Mouse (Mus musculus): Measurements from ENCODE around the gene Sebox. TPM values are rescaled to one million over a fixed set of nuclear protein-coding genes. Genes with fewer than 3 reads are reported as not detected.

The Sebox gene
- total RNA-seq (2017), result 0.82 TPM in 1 of 2 replicates, not detected in the other

DNA sequence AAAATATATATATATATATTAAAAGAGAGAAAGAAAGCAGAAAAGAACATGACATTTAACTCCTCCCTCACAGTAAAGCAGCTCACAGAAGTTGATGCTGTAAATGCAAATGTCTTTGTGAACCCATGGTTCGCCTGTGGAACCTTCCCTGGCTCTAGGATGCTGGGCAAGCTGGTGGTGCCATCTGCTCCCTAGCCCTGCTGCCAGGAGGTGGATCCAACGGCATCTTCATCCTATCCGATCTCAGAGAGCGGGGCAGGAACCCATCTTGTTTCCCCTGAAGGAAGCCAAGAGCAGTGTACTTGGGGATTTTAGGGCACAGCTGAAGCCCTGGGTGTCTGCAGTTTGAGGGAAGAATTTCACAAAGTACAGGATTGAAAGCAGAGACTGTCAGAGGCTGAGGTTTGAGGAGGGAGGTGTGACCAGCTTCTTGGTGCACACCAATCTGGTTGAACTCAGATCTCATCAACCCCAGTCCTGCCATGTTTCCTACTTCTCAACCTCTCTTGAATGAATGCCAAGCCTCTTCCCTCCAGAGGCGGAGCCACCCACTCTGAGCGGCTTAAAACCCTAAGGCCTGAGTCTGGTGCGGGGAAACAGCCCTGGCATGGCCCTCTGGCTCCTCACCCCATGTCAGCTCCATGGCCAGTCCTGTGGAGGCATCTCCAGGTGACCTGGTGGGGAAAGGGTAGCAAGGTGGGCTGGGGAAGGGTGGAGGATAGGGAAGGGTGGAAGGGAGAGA is at the start of gene Sebox:
Gene Sebox, plus strand, starts transcription at position 539 of the 742 bp plus-strand sequence.
- no peak for ATAC-seq (replicated peaks; ENCODE audit: low read depth, poor library complexity, severe bottlenecking)

DNA sequence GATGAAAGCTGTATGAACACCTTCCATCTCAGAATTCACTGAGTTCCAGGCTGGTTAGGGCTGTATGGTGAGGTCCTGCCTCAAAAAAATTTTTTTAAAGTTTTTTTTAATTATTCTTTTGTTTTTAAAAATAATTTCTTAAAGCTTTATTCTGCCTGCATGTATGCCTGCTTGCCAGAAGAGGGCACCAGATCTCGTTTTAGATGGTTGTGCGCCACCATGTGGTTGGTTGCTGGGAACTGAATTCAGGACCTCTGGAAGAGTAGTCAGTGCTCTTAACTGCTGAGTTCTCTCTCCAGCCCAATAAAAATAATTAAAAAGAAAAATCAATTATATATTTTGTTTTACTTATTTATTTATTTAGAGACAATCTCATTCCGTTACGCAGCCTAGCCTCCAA is 49.6 kb upstream of the Sebox start:
- no peak for ATAC-seq (replicated peaks; ENCODE audit: low read depth, poor library complexity, severe bottlenecking)

DNA sequence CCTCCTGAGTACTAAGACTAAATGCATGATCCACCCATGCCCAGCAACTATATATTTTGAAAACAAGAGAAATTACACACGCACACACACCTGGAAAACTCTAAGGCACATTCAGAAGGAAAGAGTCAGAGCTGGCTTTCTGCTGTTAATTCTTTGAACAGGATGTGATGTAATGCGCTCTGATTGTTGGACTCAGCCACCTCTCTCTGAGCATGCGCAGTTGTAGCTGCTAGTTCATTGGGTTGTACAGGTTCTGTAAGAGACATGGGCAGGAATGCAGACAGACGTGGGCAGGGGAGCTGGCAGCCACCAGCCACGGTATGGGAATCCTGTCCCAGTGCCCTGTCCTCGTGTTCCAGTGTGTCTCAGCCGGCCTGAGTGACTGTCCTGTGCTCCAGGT is 49.0 kb upstream of the Sebox start:
- ATAC-seq (replicated peaks; ENCODE audit: low read depth, poor library complexity, severe bottlenecking), result no peak

GRCm38 (mm10) chr11:78455308-78455707 is 47.9 kb upstream of the Sebox start:
- peak; percentile 82 for ATAC-seq (replicated peaks; ENCODE audit: low read depth, poor library complexity, severe bottlenecking)

- 0 out of 2 replicates have a peak, but pooled peaks have one; percentile 57 for ATAC-seq (replicated peaks; ENCODE audit: low read depth, poor library complexity, severe bottlenecking)
Observed at GRCm38 (mm10) chr11:78458740-78459139, 44.5 kb upstream of the Sebox start.

GRCm38 (mm10) chr11:78461894-78462293 is 41.4 kb upstream of the Sebox start:
- no peak for ATAC-seq (replicated peaks; ENCODE audit: low read depth, poor library complexity, severe bottlenecking)

DNA sequence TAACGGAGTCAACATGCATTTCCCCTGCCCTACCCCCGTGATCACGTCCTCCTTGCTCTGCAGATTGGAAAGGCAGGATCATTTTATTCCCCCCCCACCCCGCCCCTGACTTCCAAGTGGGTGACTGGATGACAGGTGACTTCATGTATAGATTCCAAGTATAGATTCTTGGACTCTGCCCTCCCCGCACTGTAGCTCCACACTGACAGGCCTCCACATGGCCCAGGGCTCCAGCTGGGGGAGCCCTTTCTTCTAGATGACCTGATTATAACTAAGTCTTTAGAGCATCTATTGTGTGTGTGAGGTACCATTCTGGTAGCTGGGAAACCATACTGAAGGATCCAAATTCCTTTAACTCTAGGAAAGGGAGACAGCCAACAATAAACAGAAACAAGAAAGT is 40.6 kb upstream of the Sebox start:
- no peak for ATAC-seq (replicated peaks; ENCODE audit: low read depth, poor library complexity, severe bottlenecking)

GRCm38 (mm10) chr11:78463286-78464036 is 39.8 kb upstream of the Sebox start:
- ATAC-seq (replicated peaks; ENCODE audit: low read depth, poor library complexity, severe bottlenecking), result no peak

DNA sequence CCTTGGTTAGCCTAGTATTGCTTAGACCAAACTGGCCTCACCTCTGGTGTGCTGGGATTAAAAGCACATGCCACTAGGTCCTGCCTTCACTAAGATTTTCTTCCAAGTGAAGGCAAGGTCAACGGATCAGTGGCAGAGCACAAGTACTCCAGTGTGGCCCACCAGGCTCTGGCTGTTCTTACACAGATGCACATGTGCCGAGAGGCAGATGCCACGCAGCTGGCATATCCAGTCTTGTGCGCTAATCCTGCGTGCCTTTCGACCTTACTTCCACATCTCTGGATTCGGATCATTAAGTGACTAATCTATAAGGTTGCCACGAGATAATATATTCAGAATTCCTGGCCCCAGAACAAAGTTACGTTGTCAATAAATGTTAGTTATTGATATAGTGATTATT is 38.1 kb upstream of the Sebox start:
- no peak for ATAC-seq (replicated peaks; ENCODE audit: low read depth, poor library complexity, severe bottlenecking)

DNA sequence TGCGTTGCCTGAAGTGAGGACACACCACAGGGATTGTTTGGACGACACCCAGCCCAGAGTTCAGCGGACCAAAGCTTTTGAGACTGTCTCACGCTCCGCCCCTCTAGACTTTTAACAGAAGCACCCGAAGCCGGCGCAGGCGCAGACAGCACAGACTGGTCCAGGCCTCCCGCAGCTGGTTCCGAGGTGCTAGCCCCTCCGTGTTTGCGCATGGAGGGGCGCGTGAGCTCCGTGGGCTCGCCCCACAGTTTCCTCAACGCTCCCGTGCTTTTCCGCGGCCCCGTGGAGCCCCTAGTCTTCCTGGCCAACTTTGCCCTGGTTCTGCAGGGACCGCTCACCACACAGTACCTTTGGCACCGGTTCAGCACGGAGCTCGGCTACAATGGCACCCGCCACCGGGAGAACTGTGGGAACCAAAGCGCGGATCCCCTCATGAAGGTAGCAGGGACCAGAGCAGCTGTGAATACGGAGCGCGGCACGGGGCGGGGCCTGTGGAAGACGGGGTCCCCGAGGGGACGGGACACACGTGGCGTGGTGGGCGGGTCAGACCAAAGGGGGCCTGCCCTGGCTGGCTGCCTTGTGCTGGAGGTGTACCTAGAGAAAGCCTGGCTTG is 37.6 kb upstream of the Sebox start, which contains the start of gene Slc46a1:
Gene Slc46a1, plus strand, starts transcription at position 130 of the 613 bp plus-strand sequence.
- ATAC-seq (replicated peaks; ENCODE audit: low read depth, poor library complexity, severe bottlenecking), result peak; percentile 94

DNA sequence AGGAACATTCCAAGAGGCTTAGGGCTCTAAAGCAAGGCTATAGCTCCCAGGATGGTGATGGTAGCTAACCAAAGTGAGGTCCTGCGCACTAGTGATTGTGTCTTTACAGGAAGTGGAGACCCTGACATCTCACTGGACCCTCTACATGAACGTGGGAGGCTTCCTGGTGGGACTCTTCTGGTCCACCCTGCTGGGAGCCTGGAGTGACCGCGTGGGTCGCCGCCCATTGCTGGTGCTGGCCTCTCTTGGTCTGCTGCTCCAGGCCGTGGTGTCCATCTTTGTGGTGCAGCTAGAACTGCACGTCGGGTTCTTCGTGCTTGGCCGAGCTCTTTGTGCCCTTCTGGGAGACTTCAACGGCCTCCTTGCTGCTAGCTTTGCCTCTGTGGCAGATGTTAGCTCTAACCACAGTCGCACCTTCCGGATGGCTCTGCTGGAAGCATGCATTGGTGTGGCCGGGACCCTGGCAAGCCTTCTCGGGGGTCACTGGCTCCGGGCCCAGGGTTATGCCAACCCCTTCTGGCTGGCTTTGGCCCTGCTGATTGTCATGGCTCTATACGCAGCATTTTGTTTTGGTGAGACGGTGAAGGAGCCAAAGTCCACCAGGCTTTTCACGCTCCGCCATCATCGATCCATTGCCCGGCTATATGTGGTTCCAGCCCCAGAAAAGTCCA is 36.9 kb upstream of the Sebox start:
- no peak for ATAC-seq (replicated peaks; ENCODE audit: low read depth, poor library complexity, severe bottlenecking)

GRCm38 (mm10) chr11:78467515-78467914 is 35.7 kb upstream of the Sebox start:
- ATAC-seq (replicated peaks; ENCODE audit: low read depth, poor library complexity, severe bottlenecking), result no peak

DNA sequence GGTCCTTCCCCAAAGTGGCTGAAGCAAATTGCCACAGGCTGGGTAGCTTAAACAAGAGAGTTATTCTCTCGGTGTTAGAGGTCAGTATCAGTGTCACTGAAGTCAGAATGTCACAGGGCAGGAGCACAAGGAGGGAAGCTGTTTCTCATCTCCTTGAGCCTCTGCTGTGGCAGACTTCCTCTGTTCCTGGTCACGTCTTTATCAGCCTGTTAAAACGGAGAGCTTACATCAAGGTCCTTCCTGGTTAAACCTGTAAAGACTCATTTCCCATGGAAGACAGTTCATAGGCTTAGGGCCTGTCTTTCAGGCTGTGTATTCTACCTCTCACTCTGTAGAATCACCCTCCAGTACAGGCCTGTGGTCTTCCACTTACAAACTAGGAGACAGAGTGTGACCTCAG is 35.3 kb upstream of the Sebox start:
- no peak for ATAC-seq (replicated peaks; ENCODE audit: low read depth, poor library complexity, severe bottlenecking)

- no peak for ATAC-seq (replicated peaks; ENCODE audit: low read depth, poor library complexity, severe bottlenecking)
Observed at GRCm38 (mm10) chr11:78471326-78472103, 31.7 kb upstream of the Sebox start.

GRCm38 (mm10) chr11:78475289-78475688 is 28.0 kb upstream of the Sebox start:
- ATAC-seq (replicated peaks; ENCODE audit: low read depth, poor library complexity, severe bottlenecking), result peak; percentile 69

- ATAC-seq (replicated peaks; ENCODE audit: low read depth, poor library complexity, severe bottlenecking), result no peak
Observed at GRCm38 (mm10) chr11:78483639-78484038, 19.6 kb upstream of the Sebox start.

DNA sequence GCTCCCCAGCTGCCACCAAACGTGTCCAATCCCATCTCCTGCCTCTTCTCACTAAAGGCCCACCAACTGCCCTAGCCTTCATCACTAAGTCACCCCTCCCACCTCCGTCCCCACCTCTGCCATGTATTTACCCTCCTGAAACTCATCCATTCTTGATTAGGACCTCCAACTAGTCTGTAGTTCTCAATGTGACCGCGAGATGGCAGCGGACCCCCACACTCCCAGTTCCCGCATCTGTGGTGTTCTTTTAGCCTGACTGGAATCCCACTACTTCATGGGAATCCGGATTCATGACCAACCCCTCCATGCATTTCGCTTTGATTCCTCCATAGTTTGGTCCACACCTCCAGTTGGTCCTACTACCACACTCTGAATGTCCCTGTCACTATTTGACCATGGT is 15.1 kb upstream of the Sebox start:
- peak; percentile 86 for ATAC-seq (replicated peaks; ENCODE audit: low read depth, poor library complexity, severe bottlenecking)

- peak; percentile 46 for ATAC-seq (replicated peaks; ENCODE audit: low read depth, poor library complexity, severe bottlenecking)
Observed at GRCm38 (mm10) chr11:78490781-78491241, 12.4 kb upstream of the Sebox start.

DNA sequence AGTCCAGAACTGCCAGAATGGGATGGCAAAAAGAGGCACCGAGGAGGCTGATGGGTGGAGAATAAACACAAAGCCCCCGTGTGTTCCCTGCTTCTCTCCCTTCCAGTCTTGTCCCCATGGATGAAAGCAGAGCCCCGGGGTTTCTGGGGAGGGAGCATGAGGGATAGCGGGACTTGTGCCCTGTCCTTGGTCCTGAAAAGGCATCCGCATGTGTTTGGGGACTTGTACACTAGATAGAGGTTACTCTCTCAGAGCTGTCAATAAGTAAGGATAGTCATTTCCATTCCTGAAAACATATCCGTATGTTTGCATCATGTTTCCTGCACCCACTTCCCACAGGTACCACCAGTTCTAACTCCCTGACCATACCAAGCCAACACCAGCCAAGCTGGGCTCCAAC is 7.3 kb upstream of the Sebox start:
- peak; percentile 24; the same call in 1 of the 2 replicates for ATAC-seq (replicated peaks; ENCODE audit: low read depth, poor library complexity, severe bottlenecking)

Measured in common myeloid progenitor, adult 5-6 weeks (primary cell).